Mouse (Mus musculus) hindbrain, embryonic 14.5 days (tissue): Measurements from ENCODE around the gene Zfp112. TPM values are rescaled to one million over a fixed set of nuclear protein-coding genes. Genes with fewer than 3 reads are reported as not detected.
A peak's percentile ranks its signal among the peaks of the same experiment; 100 is the strongest.

Experiments
- ATAC-seq: fragments of 200-750 bp; cut with Nextera tagmentation; 2 replicates; pipeline ENCODE4 v1.8.0; 2017; ENCODE audit warnings: moderate number of reproducible peaks, mild to moderate bottlenecking, moderate TSS enrichment, moderate library complexity; ENCODE audit not compliant: low FRiP score
- DNase-seq: peaks from one replicate; pipeline ENCODE4 v3.0.0-alpha.2; 2015; ENCODE audit warnings: low spot score
- H3K27ac ChIP-seq: fragments of 300-500 bp; sonication (generic); 2 replicates; pipeline ENCODE4 v1.5.1; 2014; ENCODE audit warnings: mild to moderate bottlenecking, moderate library complexity
- H3K27me3 ChIP-seq: fragments of 300-500 bp; sonication (generic); 2 replicates; pipeline ENCODE4 v1.6.1; 2014; ENCODE audit warnings: mild to moderate bottlenecking, low read length, mixed read lengths; ENCODE audit not compliant: control insufficient read depth, insufficient read depth
- H3K36me3 ChIP-seq: fragments of 300-500 bp; sonication (generic); replicated peaks from 2 replicates; pipeline ENCODE4 v1.6.1; 2014; ENCODE audit not compliant: control insufficient read depth, insufficient read depth
- H3K4me1 ChIP-seq: fragments of 300-500 bp; sonication (generic); replicated peaks from 2 replicates; pipeline ENCODE4 v1.6.1; 2014; ENCODE audit warnings: antibody characterized with exemption, low read length, mixed read lengths; ENCODE audit not compliant: control insufficient read depth, insufficient read depth
- H3K4me2 ChIP-seq: fragments of 300-500 bp; sonication (generic); replicated peaks from 2 replicates; pipeline ENCODE4 v1.6.1; 2014; ENCODE audit warnings: mild to moderate bottlenecking, moderate library complexity
- H3K4me3 ChIP-seq: fragments of 300-500 bp; sonication (generic); replicated peaks from 2 replicates; pipeline ENCODE4 v1.5.1; 2014; ENCODE audit warnings: mild to moderate bottlenecking, low read length
- H3K9ac ChIP-seq: fragments of 300-500 bp; sonication (generic); 2 replicates; pipeline ENCODE4 v1.6.1; 2014
- H3K9me3 ChIP-seq: fragments of 300-500 bp; sonication (generic); 2 replicates; pipeline ENCODE4 v1.6.1; 2016; ENCODE audit warnings: low read length; ENCODE audit not compliant: control insufficient read depth
- WGBS: fragments of 180-500 bp; shearing (Covaris S2); extraction: QIAGEN DNeasy Blood & Tissue Kit; methylation state at CpG from one replicate; pipeline ENCODE4 v1.1.7; 2014; 5-methylcytosine and 5-hydroxymethylcytosine counted together
- polyA plus RNA-seq: library from polyadenylated mRNA; unstranded; fragments of >200 nt; fragmentation: Nextera tagmentation; extraction: Ambion mirVana; gene quantifications from 2 replicates; pipeline ENCODE4 v1.2.1, GENCODE M21; 2014

Zfp112 gene
- polyA plus RNA-seq, 1 experiment from 2014 or later, result 9.0 TPM

DNA sequence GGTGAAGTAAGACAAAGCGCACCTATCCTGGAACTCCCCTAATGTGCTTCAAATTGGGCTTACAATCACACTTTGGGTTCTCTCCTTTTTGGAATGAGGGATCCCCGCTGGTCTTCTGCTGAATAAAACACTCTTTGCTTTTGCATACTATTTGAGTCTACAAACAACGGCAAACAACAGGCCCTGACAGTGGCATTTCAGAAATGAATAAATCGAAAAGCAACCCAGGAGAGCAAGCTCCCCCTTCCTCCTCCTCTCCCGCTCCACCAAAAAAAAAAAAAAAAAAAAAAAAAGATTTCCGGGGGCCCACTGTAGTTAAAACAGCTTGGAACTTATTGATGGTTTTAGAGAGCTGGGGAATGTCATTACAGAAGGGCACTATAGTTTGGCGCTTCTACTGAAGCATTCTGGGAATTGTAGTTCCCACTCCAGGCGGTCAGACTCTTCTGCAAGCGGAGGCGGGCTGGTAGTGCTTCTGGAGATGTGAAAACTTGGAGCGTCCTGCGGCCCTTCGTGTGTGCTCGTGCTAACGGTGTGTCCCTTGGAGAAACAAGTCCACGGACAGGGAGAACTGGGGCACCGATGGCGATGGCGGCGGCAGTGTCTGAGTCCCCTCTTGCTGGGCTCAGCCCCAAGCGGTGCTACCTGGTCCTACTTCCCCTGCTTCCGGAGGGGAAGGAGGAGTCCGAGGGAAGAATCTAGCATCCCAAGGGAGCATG lies 62.7 kb downstream of the Zfp112 start, which contains the start of gene Zfp114:
TSS of gene Zfp114 (plus strand) at position 443 of the 719 bp plus-strand sequence.
- Histone ChIP-seq H3K9me3 (no peaks in the 10 kb centered on the region), H3K27me3 (no peaks in the 10 kb centered on the region), H3K9ac (peak within 1 kb of the TSS; percentile 66), H3K36me3 (no peaks in the 10 kb centered on the region), H3K4me3 (peak within 1 kb of the TSS; percentile 48), H3K27ac (0 out of 2 replicates have a peak within 1 kb of the TSS, but pooled peaks have one; percentile 60), H3K4me1 (no peaks in the 10 kb centered on the region), H3K4me2 (peak within 1 kb of the TSS; percentile 50)
- peak; percentile 83 for DNase-seq
- 12% methylated on average over 23 of the region's 23 CpGs for WGBS
- ATAC-seq, result peak; percentile 90

DNA sequence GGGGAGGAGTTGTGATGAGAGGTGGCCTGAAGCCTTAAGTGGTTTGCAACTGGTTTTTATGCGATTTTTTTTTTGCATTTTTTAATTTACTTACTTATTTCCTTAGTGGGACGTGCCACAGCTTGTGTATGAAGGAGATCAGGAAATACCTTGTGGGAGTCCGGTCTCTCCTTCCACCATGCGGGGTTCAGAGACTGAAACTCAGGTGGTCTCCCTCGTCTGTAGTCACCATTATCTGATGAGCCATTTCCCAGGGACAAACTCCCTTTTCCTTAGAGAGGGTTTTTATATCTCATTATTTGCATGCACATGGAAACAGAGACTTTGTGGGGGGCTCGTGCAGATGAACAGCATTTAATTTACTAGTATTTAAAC lies 63.2 kb downstream of the Zfp112 start:
- 65% methylated on average over 6 of the region's 6 CpGs for WGBS

More for the DNA sequence above, 63.2 kb downstream of the Zfp112 start:
- Histone ChIP-seq H3K9me3 (no peaks in the 10 kb centered on the region), H3K36me3 (no peaks in the 10 kb centered on the region), H3K4me3 (peak overlapping the region; percentile 48), H3K4me1 (no peaks in the 10 kb centered on the region), H3K27ac (no peak overlapping the region), H3K27me3 (no peaks in the 10 kb centered on the region), H3K9ac (peak overlapping the region; percentile 66; the same call in 1 of the 2 replicates), H3K4me2 (peak overlapping the region; percentile 50)
- ATAC-seq (no peak), DNase-seq (no peak)

Other genes with a start within 250 kb of the Zfp112 start
- not detected in 2 replicates for gene Vmn1r177, start 245.9 kb upstream of the Zfp112 start, polyA plus RNA-seq
- gene Vmn1r178, start 220.3 kb upstream of the Zfp112 start, polyA plus RNA-seq, result not detected in 2 replicates
- not detected in 2 replicates for gene Vmn1r179, start 185.3 kb upstream of the Zfp112 start, polyA plus RNA-seq
- gene Vmn1r180, start 161.7 kb upstream of the Zfp112 start, polyA plus RNA-seq, result not detected in 2 replicates
- not detected in 2 replicates for gene Vmn1r181, start 137.7 kb upstream of the Zfp112 start, polyA plus RNA-seq
- gene V1rd19, start 110.6 kb upstream of the Zfp112 start, polyA plus RNA-seq, result not detected in 2 replicates
- not detected in 2 replicates for gene Vmn1r183, start 59.1 kb upstream of the Zfp112 start, polyA plus RNA-seq
- gene Zfp180, start 30.4 kb upstream of the Zfp112 start, polyA plus RNA-seq, result 34.3 and 39.6 TPM in 2 replicates
- gene Zfp235, start 21.9 kb downstream of the Zfp112 start, polyA plus RNA-seq, result 26.1 and 28.8 TPM in 2 replicates
- 3.7 and 4.0 TPM in 2 replicates for gene Zfp114, start 62.7 kb downstream of the Zfp112 start, polyA plus RNA-seq
- 4.0 and 5.5 TPM in 2 replicates for gene Zfp111, start 99.1 kb downstream of the Zfp112 start, polyA plus RNA-seq
- gene Zfp109, start 125.2 kb downstream of the Zfp112 start, polyA plus RNA-seq, result 2.9 and 3.9 TPM in 2 replicates
- 7.1 TPM in 2 replicates for gene Zfp108, start 142.5 kb downstream of the Zfp112 start, polyA plus RNA-seq
- gene Zfp93, start 158.1 kb downstream of the Zfp112 start, polyA plus RNA-seq, result 8.1 and 9.5 TPM in 2 replicates
- gene Zfp61, start 188.9 kb downstream of the Zfp112 start, polyA plus RNA-seq, result 33.5 and 34.0 TPM in 2 replicates
- gene Zfp94, start 204.4 kb downstream of the Zfp112 start, polyA plus RNA-seq, result 19.6 and 20.9 TPM in 2 replicates
- gene Tescl, start 221.6 kb downstream of the Zfp112 start, polyA plus RNA-seq, result 0.31 TPM in 1 of 2 replicates, not detected in the other
- gene Lypd5, start 236.9 kb downstream of the Zfp112 start, polyA plus RNA-seq, result not detected in 2 replicates